Mouse (Mus musculus): ENCODE data around the gene Rpl35a.
"Not testable (repeated sequence)": the region's sequence is repeated elsewhere in the genome, so short reads cannot be mapped to it uniquely, and the experiment has no call there.

The Rpl35a gene

GRCm38 (mm10) chr16:33055655-33056054 lies 598 bp upstream of the Rpl35a start:
- no peak for DNase-seq (ENCODE audit: low spot score)

- DNase-seq (ENCODE audit: low spot score): no peak
Observed at GRCm38 (mm10) chr16:33056786-33057185, 533 bp downstream of the Rpl35a start.

- DNase-seq (ENCODE audit: low spot score): no peak
Observed at GRCm38 (mm10) chr16:33058033-33058432, 1.8 kb downstream of the Rpl35a start.

GRCm38 (mm10) chr16:33058656-33059055 lies 2.4 kb downstream of the Rpl35a start:
- DNase-seq (ENCODE audit: low spot score): not testable (repeated sequence)

- no peak for DNase-seq (ENCODE audit: low spot score)
Observed at GRCm38 (mm10) chr16:33059471-33059870, 3.2 kb downstream of the Rpl35a start.

GRCm38 (mm10) chr16:33060926-33061325 lies 4.7 kb downstream of the Rpl35a start:
- DNase-seq (ENCODE audit: low spot score): no peak

- DNase-seq (ENCODE audit: low spot score): no peak
Observed at GRCm38 (mm10) chr16:33061400-33061799, 5.1 kb downstream of the Rpl35a start.

- peak; percentile 77 for DNase-seq (ENCODE audit: low spot score)
Observed at GRCm38 (mm10) chr16:33062024-33062681, 5.9 kb downstream of the Rpl35a start, which contains the start of gene Lmln. Lmln (plus strand) TSS chr16:33062521.

- no peak for DNase-seq (ENCODE audit: low spot score)
Observed at GRCm38 (mm10) chr16:33062682-33063131, 6.5 kb downstream of the Rpl35a start.

GRCm38 (mm10) chr16:33063267-33063666 lies 7.0 kb downstream of the Rpl35a start:
- no peak for DNase-seq (ENCODE audit: low spot score)

- DNase-seq (ENCODE audit: low spot score): no peak
Observed at GRCm38 (mm10) chr16:33064636-33065035, 8.4 kb downstream of the Rpl35a start.

GRCm38 (mm10) chr16:33070928-33071327 lies 14.7 kb downstream of the Rpl35a start:
- no peak for DNase-seq (ENCODE audit: low spot score)

GRCm38 (mm10) chr16:33072871-33073557 lies 16.8 kb downstream of the Rpl35a start:
- DNase-seq (ENCODE audit: low spot score): no peak

GRCm38 (mm10) chr16:33074967-33075366 lies 18.7 kb downstream of the Rpl35a start:
- no peak for DNase-seq (ENCODE audit: low spot score)

- DNase-seq (ENCODE audit: low spot score): no peak
Observed at GRCm38 (mm10) chr16:33076078-33076477, 19.8 kb downstream of the Rpl35a start.

GRCm38 (mm10) chr16:33077069-33077627 lies 20.9 kb downstream of the Rpl35a start:
- DNase-seq (ENCODE audit: low spot score): no peak

- no peak for DNase-seq (ENCODE audit: low spot score)
Observed at GRCm38 (mm10) chr16:33080063-33080462, 23.8 kb downstream of the Rpl35a start.

GRCm38 (mm10) chr16:33082951-33083350 lies 26.7 kb downstream of the Rpl35a start:
- DNase-seq (ENCODE audit: low spot score): no peak

- no peak for DNase-seq (ENCODE audit: low spot score)
Observed at GRCm38 (mm10) chr16:33083996-33084395, 27.7 kb downstream of the Rpl35a start.

GRCm38 (mm10) chr16:33085666-33086065 lies 29.4 kb downstream of the Rpl35a start:
- DNase-seq (ENCODE audit: low spot score): no peak

Measured in spleen, adult 12 weeks (tissue).